Mouse (Mus musculus) myocyte (in vitro differentiated cells): ENCODE results near the gene Mllt11.

ENCODE experiments used
- MAX ChIP-seq: IDR thresholded peaks from one replicate; pipeline ENCODE4 v1.6.1; 2011; ENCODE audit warnings: low read depth, mild to moderate bottlenecking, control low read depth
- POLR2AphosphoS2 ChIP-seq: IDR thresholded peaks from one replicate; pipeline ENCODE4 v1.6.1; 2011; ENCODE audit warnings: low read depth, control low read depth; ENCODE audit not compliant: insufficient read length
- REST ChIP-seq: IDR thresholded peaks from one replicate; pipeline ENCODE4 v1.6.1; 2011; ENCODE audit warnings: mild to moderate bottlenecking, control low read depth, moderate library complexity; ENCODE audit not compliant: insufficient read depth, insufficient read length
- SRF ChIP-seq: IDR thresholded peaks from one replicate; pipeline ENCODE4 v1.6.1; 2011; ENCODE audit warnings: low read depth; ENCODE audit not compliant: control insufficient read depth, insufficient read length
- TCF12 ChIP-seq: IDR thresholded peaks from one replicate; pipeline ENCODE4 v1.6.1; 2011; ENCODE audit warnings: mild to moderate bottlenecking, control low read depth; ENCODE audit not compliant: poor library complexity, insufficient read depth, severe bottlenecking
- USF1 ChIP-seq: IDR thresholded peaks from one replicate; pipeline ENCODE4 v1.6.1; 2011; ENCODE audit warnings: low read depth, mild to moderate bottlenecking, control low read depth, moderate library complexity

DNA sequence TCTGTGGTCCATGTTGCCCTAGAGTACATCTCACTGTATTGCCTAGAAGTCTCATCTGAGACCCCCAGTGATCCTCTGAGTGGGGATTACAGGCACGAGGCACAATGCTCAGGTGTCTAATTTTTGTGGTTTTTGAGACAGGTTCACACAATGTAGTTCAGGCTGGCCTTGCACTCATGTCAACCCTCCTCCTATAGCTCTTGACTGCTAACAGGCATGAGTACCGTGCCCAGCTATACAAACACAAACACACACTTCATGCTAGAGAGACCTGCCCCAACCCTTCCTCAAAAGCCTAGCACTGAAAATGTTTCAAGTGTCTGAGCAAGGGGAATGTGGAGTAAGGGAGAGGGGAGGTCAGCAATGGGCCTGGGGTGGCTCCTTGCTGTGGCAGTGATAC lies 45.9 kb downstream of the Mllt11 start:
- no peak for TF ChIP-seq TCF12
- no peak for TF ChIP-seq USF1
- no peak for TF ChIP-seq SRF
- no peak for TF ChIP-seq MAX
- no peak for TF ChIP-seq REST
- TF ChIP-seq POLR2AphosphoS2 = no peak
